In the genomic region with DNA sequence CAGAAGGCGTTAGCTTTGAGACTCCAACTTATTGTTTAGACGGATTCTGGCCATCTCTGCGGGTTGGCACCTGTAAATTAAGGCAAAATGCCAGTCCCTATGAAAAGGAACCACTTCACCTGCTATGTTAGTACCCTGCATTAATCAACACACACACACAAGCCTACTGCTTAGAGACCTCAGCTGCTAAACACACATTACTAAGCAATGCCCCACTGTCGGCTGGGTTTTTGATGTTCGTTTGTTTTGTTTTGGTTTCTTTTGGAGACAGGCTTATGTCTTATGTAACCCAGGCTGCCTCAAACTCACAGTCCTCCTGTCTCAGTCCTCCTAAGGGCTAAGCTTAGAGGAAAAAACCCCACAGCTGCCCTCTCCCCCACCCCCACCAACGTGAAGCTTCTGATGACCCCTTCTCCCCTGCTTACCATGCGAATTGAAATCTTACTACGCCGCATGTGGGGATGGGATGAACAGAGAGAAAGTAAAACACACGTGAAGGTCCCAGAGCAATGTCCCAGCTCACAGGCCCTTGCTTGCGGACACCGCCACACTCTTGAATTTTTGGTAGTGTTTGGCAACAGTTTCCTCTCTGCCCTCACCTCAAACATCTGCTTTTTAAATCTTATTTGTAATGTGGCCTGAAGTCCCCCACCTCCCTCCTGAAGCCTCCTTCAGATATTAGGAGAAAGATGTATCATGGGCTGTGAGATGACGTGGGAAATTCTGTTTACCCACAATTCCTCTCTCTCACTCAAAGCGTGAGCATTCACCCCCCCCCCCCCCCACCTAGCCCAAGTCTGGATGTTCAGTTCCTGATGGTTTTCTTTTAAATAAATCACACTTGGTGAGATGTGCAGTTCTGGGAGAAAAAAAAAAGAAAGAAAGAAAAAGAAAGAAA, we compare ENCODE assay signal across 8 mouse cellular contexts.
DNase-seq lines count a peak whose midpoint lies in the region; ATAC-seq and TF ChIP-seq lines count a peak whose summit lies in the region.

No protein-coding gene starts in this region.

- no peak overlapping the region for H3K4me3 ChIP-seq in heart, embryonic 14.5 days (ENCODE audit: control insufficient read depth in 1 of 2, insufficient read depth in 1 of 2, low read depth in 1 of 2, low read length in 2 of 2)
- peak overlapping the region; percentile 2 to 36; a peak in 3 of 4 replicates for H3K4me3 ChIP-seq in MEL (ENCODE audit: control insufficient read depth in 1 of 2, insufficient read depth in 1 of 2, low read depth in 2 of 2, low read length in 2 of 2)
- H3K4me3 ChIP-seq in gastrocnemius, adult 2 months: no peak overlapping the region

- H3K27ac ChIP-seq in heart, embryonic 14.5 days (replicated peaks in 1 of 2; ENCODE audit: control insufficient read depth in 1 of 2, insufficient read depth in 1 of 2, low read depth in 2 of 2, low read length in 2 of 2): peak overlapping the region; percentile 74 to 87
- peak overlapping the region; percentile 79 for H3K27ac ChIP-seq in MEL (ENCODE audit: control insufficient read depth, low read depth, low read length)
- H3K27ac ChIP-seq in gastrocnemius, adult 2 months: no peak overlapping the region

- no peak for ATAC-seq in heart, embryonic 14.5 days (ENCODE audit: insufficient number of reproducible peaks, insufficient read depth, low FRiP score, low read depth)
- ATAC-seq in hematopoietic stem cell, adult 5-6 weeks (replicated peaks in 1 of 2; ENCODE audit: insufficient read depth in 1 of 2, low FRiP score in 2 of 2, low TSS enrichment in 1 of 2, low read depth in 1 of 2, poor library complexity in 2 of 2, severe bottlenecking in 2 of 2): peak; percentile 31 to 38; a peak in 3 of 4 replicates
- peak; percentile 36 for ATAC-seq in megakaryocyte progenitor cell, adult 5-6 weeks (replicated peaks; ENCODE audit: poor library complexity)

- H3K9ac ChIP-seq in heart, embryonic 14.5 days (ENCODE audit: low read length): no peak overlapping the region
- peak overlapping the region; percentile 26 for H3K9ac ChIP-seq in MEL (ENCODE audit: control insufficient read depth, low read depth, low read length, poor library complexity, severe bottlenecking)

- no peak for TF ChIP-seq RAD21 in MEL (IDR thresholded peaks at IDR 0.05; ENCODE audit: low read depth, low read length)

- no peak for TF ChIP-seq CTCF in MEL (IDR thresholded peaks at IDR 0.05 in 2 of 3, conservative IDR thresholded peaks at IDR 0.05 in 1 of 3; ENCODE audit: control insufficient read depth in 1 of 3, insufficient read depth in 1 of 3, low read depth in 2 of 3, low read length in 3 of 3, poor library complexity in 1 of 3, severe bottlenecking in 1 of 3)
- no peak for TF ChIP-seq CTCF in gastrocnemius, adult 2 months (IDR thresholded peaks at IDR 0.05)

- H3K79me2 ChIP-seq in MEL (ENCODE audit: control insufficient read depth, insufficient read depth, low read length, poor library complexity): no peaks in the 10 kb centered on the region

- H3K9me3 ChIP-seq in heart, embryonic 14.5 days (ENCODE audit: control insufficient read depth, low read length): 0 out of 2 replicates have a peak, but pooled peaks cover 3% of the 10 kb centered on the region
- no peaks in the 10 kb centered on the region for H3K9me3 ChIP-seq in MEL (replicated peaks; ENCODE audit: insufficient read depth, low read length)

- H3K36me3 ChIP-seq in heart, embryonic 14.5 days (ENCODE audit: control insufficient read depth, insufficient read depth, low read length): no peaks in the 10 kb centered on the region
- H3K36me3 ChIP-seq in MEL (ENCODE audit: control insufficient read depth in 1 of 2, insufficient read depth in 2 of 2, low read length in 2 of 2): peaks cover 0 to 10% of the 10 kb centered on the region in 2 experiments; a peak in 2 of 4 replicates

- DNase-seq in heart, adult 18-20 months: no peak
- DNase-seq in MEL (ENCODE audit: low read depth, low spot score): no peak
- DNase-seq in embryo, embryonic 11 days: no peak
- DNase-seq in gastrocnemius, adult 2 months: no peak
- no peak for DNase-seq in left cerebral cortex, postnatal 4 days

- H3K27me3 ChIP-seq in heart, embryonic 14.5 days (ENCODE audit: control insufficient read depth, insufficient read depth, low read length): no peaks in the 10 kb centered on the region
- H3K27me3 ChIP-seq in MEL (ENCODE audit: control insufficient read depth in 1 of 2, insufficient read depth in 2 of 2, low read length in 2 of 2): no peaks in the 10 kb centered on the region

- peak overlapping the region; percentile 56 for H3K4me2 ChIP-seq in heart, embryonic 14.5 days (ENCODE audit: low read length)

- WGBS in heart, embryonic 14.5 days: 75% methylated on average over 14 of the region's 14 CpGs

- H3K4me1 ChIP-seq in heart, embryonic 14.5 days (ENCODE audit: control insufficient read depth in 2 of 2, insufficient read depth in 2 of 2, low read length in 2 of 2): peaks cover 16 to 36% of the 10 kb centered on the region in 2 experiments
- H3K4me1 ChIP-seq in MEL (ENCODE audit: control insufficient read depth in 1 of 2, insufficient read depth in 2 of 2, low read length in 2 of 2): peaks cover 3 to 14% of the 10 kb centered on the region in 2 experiments

- TF ChIP-seq POLR2A in MEL (IDR thresholded peaks at IDR 0.05; ENCODE audit: control insufficient read depth in 1 of 2, insufficient read depth in 1 of 2, low read depth in 1 of 2, low read length in 2 of 2, poor library complexity in 1 of 2): no peak

- no peak for TF ChIP-seq EP300 in MEL (IDR thresholded peaks at IDR 0.05; ENCODE audit: low read depth in 1 of 2, low read length in 2 of 2)

- intact Hi-C loops in gastrocnemius, adult 2 months (cut with DNase I): no loop called here
- intact Hi-C loops in left cerebral cortex, postnatal 4 days (cut with DNase I): no loop called here

TF ChIP-seq in MEL, 35 proteins besides CTCF, POLR2A, EP300 and RAD21:
- TF ChIP-seq GABPA (IDR thresholded peaks at IDR 0.05; ENCODE audit: low read depth, low read length): no peak
- TF ChIP-seq JUND (IDR thresholded peaks at IDR 0.05; ENCODE audit: low read depth, low read length): no peak
- no peak for TF ChIP-seq POLR2AphosphoS5 (IDR thresholded peaks at IDR 0.05; ENCODE audit: borderline replicate concordance, low read depth, low read length)
- no peak for TF ChIP-seq ZKSCAN1 (IDR thresholded peaks at IDR 0.05; ENCODE audit: low read depth, low read length)
- no peak for TF ChIP-seq SIN3A (IDR thresholded peaks at IDR 0.05; ENCODE audit: low read length)
- TF ChIP-seq RCOR1 (IDR thresholded peaks at IDR 0.05; ENCODE audit: low read depth, low read length): no peak
- no peak for TF ChIP-seq MEF2A (IDR thresholded peaks at IDR 0.05; ENCODE audit: extremely low read depth, insufficient replicate concordance, low read depth, low read length, poor library complexity, severe bottlenecking)
- TF ChIP-seq CHD2 (IDR thresholded peaks at IDR 0.05; ENCODE audit: low read length): no peak
- no peak for TF ChIP-seq ZC3H11A (IDR thresholded peaks at IDR 0.05; ENCODE audit: low read depth, low read length)
- TF ChIP-seq MAFK (IDR thresholded peaks at IDR 0.05; ENCODE audit: borderline replicate concordance, low read depth, low read length): no peak
- TF ChIP-seq ZMIZ1 (IDR thresholded peaks at IDR 0.05; ENCODE audit: low read depth, low read length): no peak
- TF ChIP-seq CHD1 (IDR thresholded peaks at IDR 0.05; ENCODE audit: low read depth, low read length): no peak
- TF ChIP-seq MAX (IDR thresholded peaks at IDR 0.05; ENCODE audit: low read length): no peak
- no peak for TF ChIP-seq ETS1 (IDR thresholded peaks at IDR 0.05; ENCODE audit: low read depth, low read length)
- TF ChIP-seq E2F4 (IDR thresholded peaks at IDR 0.05; ENCODE audit: borderline replicate concordance, low read depth, low read length): no peak

Comparison
In these comparisons a context has a peak if more than half of its experiments do, and no peak if none do; other contexts are left out.
1. H3K4me3 ChIP-seq: peak in MEL (2 of 2); none in heart, embryonic 14.5 days (0 of 2) and gastrocnemius, adult 2 months (single experiment).